Mouse (Mus musculus) brain, embryonic 14.5 days (tissue): ENCODE measurements at regions not wholly inside any gene's neighbourhood (a gene's known extent, or its start where the extent isn't known, plus 50 kb on each side); places are given as distances from the start of the nearest gene placed in this dataset.
"Not testable (repeated sequence)": the region's sequence is repeated elsewhere in the genome, so short reads cannot be mapped to it uniquely, and the experiment has no call there.

Experiments used
- DNase-seq: peaks from one replicate; pipeline ENCODE4 v3.0.0-alpha.2; 2011; ENCODE audit warnings: low read depth

DNA sequence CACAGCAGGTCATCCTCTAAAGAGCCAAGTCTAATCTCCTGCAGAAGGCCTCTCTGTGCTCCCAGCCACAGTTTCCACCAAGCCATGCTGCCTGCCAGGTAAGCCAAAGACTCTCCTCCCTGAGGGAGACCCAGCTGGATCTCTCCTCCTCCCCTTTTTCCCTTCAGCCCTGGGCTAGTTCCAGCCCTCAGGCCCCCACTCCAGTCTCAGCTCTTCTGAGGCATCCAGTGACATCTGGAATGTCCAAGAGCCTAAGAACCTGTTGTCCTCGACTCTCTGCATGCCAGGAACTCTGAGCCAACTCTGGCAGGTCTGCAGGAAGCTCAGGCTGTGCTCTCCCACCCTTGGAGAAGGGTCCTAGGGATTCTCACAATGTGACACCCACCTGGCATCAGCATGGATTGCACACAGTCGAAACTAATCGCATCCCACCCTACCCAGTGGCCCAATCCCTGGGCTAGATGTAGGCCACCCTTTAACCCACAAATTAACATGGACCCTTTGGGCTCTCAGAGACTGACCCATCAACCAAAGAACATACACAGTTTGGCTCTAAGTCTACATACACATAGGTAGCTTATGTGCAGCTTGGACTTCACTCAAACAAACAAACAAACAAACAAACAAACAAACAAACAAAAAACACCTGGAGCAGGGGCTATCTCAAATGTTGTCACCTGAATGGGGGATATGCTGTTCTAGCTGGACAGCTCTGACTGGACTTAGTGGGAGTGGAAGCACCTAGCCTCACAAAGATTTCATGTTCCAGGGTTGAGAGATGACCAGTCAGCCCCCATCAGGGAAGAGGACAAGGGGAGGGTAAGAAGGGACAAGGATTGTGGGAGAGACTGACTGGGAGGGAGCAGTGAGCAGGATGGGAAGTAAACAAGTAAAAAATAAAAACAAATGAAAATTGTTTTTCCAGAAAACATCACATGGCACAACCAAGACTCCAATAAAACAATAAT is 57.9 kb upstream of the Zfp709 start:
- DNase-seq: not testable (repeated sequence)

DNA sequence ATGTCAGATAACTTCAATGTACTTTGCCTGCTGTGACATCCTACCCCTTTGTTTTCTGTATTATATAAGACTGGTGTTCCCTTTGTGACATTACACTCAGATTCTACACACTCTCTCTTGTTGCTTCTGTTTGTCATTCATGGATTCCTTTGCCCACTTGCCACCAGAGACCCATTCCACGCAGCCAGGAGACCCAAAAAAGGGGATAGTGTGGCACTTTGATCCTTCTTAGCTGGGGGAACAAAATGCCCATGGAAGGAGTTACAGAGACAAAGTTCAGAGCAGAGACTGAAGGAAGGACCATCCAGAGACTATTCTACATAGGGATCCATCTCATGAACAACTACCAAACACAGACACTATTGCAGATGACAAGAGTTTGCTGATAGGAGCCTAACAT is 59.1 kb upstream of the Zfp709 start:
- DNase-seq: not testable (repeated sequence)

DNA sequence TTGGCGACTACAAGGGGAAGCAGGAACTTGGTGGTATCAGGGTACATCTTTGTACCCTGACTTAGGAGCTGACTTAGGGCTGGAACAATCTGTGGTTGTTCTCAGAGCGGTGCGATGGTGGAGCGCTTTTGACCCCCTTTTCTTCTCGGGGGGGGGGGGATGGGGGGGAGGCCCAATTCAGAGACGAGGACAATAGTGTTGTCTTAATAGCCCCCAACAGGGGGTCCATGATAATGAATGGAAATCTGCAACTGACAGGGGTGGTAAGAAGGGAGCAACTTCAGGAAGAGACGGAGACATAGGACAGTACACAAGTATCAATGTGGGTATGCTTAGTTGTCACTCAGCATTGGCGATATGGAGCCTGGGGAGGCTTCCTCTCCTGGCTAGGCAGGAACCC is 61.9 kb upstream of the Zfp709 start:
- DNase-seq: not testable (repeated sequence)

DNA sequence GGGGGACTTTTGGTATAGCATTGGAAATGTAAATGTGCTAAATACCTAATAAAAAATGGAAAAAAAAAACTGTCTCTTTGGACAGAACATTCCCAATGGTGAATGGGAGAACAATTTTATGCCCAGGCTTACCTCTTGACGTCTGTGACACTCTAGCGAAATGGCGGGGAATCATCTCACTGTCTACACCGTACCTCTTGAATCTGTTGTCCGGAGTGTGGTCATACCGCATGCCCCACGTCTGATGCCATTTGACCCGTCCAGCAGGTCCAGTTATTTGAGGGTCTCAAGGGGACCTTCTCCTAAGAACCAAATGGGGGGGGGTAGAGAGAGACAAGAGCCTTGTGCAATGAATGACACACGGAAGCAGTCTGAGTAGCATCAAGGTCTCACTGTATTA is 62.4 kb upstream of the Zfp709 start:
- not testable (repeated sequence) for DNase-seq

DNA sequence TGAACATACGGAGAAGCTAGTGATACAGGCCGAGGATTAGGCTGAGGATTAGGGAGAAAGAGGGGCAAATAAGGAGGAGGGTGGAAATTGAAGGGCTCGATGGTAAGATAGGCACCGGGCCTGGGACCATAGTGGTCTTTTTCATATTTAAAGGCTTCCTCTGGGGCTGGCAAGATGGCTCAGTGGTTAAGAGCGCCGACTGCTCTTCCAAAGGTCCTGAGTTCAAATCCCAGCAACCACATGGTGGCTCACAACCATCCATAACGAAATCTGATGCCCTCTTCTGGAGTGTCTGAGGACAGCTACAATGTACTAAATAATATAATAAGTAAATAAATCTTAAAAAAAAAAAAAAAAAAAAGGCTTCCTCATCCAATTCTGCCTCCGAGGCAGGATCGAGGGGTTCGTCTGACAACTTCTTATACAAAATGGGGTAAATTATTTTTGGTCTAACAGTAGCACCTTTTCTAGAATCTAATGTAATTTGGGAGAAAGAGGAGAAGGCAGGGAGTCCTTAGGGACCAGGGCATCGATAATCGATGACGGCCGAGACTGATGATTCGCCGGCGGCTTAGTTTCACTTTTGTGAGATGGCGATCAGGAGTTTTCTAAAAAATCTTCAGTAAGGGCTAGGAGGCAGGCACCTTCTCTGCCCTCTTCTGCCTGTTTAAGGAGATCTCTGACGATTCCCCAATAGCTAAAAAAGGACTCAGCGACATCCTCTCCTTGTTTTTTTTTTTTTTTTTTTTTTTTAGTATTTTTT is 65.4 kb upstream of the Zfp709 start:
- DNase-seq: peak; percentile 0

DNA sequence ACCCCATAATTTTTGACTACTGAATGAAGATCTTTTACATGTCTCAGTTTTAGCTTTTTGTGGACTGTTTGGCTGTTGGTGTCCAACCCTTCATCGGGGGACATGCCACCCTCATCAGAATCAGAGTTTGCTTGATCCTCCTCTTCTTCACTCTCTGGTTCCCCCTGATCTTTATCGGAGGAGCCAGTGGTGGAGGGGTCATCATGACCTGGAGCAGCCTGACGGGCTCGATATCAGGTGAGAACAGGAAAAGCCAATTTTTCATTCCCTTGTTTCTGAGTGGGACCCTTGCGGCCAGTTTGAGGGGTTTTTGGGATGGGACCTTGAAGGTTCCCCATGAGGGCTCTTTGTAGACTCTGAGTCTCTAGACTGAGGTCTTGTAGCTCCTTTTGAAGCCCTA is 66.0 kb upstream of the Zfp709 start:
- DNase-seq: not testable (repeated sequence)

DNA sequence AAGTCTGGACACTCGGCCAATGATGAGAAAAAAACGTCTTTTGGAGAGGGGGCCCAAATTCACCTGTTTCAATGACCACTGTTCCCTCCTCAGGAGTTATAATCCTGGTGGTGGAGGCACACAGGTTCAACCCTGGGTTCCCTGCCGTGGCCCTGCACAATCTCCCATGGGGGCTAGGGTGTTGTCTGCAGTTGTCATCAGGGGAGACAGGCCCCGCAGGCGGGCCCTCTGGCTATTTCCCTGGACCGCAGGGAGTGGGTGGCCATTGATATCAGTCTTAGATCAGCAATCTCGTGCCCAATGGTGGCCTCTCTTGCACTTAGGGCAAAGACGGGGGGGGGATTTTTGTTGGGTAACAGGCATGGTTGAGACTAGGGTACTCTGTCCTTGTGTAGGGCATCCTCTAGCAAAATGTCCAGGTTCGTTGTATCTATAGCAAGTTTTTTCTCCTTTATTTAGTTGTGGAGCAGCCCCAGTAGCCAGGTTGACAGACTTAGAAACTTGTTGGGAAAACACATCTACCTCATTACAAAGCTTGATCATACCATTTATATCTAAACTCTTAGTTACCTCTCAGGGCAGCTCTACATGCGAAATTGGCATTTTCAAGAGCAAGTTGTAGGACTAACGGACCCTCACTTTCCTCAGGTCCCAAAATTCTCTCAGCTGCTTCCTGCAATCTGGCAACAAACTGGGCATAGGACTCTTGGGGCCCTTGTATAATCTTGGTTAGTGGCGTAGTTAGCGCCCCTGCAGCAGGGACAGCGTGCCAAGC is 66.9 kb upstream of the Zfp709 start:
- not testable (repeated sequence) for DNase-seq

DNA sequence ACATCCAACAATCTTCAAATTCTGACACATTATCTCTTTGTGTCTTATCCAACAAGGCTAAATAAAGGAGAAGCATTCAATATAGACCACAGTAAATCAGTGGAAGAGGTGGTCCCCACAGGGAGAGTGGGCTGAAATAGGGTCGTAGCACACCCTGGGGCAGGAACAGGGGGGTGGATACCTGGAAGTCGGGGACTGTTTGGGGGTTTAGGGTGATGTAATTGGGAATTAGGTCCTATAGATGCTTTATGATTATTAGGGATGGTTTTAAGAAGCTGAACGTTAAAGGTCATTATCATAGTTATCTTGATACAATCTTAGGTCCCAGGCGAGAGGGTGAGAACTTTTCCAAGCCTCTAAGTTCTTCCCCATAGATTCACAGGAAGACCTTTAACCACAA is 67.9 kb upstream of the Zfp709 start:
- DNase-seq: not testable (repeated sequence)

DNA sequence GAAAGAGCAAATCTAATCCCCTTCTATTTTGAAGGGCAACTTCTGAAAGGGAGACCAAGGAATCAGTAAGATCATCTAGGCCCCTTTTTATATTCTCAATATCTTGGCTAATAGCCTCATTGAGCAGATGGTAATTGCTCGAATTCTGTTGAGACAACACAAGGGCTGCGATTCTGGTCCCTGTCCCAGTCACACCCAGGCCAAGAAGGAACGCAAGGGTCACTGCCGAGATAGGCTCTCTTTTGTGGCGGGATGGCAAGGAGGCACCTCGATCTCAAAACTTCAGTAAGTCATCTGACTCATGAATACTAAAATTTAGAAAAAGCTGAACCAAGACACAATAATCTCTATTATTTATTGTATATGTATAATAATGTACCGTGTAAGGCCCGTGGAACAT is 68.6 kb upstream of the Zfp709 start:
- not testable (repeated sequence) for DNase-seq

DNA sequence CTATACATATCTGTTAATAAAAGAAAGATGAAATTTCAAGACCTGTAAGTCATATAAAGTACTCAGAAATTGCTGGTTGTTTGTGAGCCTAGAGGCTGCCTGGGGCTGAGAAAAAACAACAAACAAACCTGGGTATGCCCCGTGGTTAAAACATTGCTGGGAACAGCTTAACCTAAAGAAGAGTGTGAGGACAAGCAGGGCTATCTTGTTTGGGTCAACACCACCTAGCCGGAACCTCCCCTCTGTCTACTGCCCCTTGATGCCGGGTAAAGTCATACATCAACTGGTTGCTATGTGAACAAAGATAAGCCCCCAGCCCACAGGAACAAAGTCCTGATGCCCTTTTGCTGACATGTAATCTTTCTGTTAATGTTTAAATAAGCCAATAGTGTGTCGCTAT is 74.0 kb upstream of the Zfp709 start:
- DNase-seq: not testable (repeated sequence)

DNA sequence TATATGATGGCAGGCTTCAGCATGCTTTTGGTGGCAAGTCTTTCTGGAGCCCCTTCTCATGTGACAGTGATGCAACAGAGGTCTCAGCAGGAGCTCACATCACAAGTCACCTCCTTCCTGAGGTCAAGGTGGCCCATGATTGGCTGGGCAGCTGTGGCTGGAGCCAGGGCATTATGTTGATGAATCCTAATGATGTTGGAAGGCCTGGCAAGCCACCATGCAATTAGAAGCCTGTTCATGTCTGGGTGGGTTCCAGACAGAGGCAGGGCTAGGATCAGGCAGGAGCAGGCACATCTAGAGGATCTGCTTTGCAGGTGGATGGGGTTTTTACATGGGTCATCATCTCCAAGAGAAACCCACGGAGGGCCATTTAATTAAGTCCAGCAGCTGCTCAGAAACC is 77.2 kb upstream of the Zfp709 start:
- not testable (repeated sequence) for DNase-seq

DNA sequence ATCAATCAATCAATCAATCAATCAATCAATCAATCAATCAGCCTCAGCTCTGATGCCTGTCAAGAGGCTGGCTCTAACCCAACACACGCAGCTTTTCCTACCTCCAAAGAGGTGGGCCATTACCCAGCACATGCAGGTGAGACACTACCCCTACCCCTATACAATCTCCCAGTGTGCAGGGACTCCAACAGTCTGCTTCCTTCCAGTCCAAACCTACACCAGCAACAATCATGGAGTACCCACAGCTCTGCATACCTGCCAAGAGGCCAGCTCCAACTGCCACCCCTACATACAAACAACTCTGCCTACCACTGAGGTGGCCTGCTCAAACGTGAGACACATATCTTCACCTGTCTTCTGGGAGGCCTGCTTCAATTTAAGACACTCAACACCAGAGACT is 76.7 kb upstream of the Fcho1 start:
- DNase-seq: not testable (repeated sequence)

DNA sequence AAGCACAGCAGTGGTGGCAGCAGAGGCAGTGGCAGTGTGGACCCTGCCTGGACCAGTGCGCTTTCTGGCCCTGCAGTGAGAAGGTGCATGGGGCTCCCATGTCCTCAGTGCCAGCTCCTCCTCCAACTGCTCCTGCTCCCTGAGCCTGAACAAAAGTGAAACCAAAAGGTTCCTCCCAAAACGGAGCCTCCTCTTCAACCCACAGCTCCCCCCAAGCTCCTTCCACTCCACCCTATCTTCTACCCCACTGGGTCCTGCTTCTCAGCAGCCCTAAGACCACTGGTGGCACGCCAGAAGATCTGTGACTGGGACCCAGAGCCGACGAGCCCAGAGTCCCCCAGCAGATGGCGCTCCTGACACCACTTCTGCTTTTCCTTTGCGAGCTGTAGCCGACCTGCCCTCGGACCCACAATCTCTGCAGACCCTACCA is 63.5 kb upstream of the Fcho1 start:
- not testable (repeated sequence) for DNase-seq

DNA sequence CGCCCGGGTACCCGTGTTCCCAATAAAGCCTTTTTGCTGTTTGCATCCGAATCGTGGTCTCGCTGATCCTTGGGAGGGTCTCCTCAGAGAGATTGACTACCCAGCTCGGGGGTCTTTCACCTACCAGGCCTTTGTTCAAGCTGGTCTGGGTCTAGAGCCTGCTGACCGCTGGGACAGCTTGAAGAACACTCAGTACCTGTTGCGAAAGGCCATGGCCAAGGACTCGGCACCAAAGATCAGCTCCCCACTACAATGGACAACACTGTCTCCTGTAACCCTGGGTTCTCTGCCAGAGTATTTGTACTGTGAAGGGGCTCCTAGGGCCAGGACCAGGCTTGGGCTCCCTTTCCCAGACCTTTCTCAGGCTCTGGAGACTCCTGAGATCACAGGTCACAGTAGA is 55.1 kb upstream of the Fcho1 start:
- DNase-seq: not testable (repeated sequence)

DNA sequence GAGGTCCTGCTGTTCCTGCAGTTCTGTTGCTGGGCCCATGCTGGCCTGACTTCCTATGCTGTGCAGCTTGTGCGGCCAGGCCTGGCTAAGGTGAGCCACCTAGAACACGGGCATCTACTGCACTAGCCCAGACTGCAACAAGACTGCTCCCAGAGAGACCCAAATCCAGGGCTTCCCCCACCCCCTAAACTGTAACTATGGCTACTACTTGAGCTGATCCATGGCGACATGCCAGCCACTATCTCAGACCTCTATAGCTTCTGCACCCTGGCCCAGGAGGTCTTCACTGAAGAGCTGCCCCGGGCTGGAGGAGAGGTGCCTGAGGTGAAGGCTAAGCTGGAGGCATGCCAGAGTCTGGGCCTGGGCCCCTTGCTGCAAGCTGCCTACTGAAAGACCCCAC is 54.3 kb upstream of the Fcho1 start:
- DNase-seq: not testable (repeated sequence)

DNA sequence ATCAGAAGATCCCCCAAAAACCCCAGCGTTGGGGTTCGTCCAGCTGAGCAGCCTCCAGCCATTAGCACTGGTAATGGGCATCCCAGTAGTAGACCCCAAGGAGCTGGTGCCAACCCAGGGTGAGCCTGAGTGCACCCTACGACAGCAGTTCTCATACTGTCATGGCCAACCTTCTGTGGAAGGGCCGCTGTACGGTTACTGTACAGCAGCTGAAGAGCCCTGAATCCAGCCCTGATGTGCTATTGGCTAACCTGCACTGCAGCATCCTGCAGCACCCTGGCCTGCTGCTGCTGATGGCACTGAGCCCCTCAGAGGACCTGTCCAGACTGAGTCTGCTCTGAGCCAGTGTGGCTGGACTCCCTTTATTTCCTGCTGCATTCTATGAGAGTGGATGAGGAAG is 53.9 kb upstream of the Fcho1 start:
- DNase-seq: not testable (repeated sequence)
